22 mouse cellular contexts compared by ENCODE assay signal in the genomic region with DNA sequence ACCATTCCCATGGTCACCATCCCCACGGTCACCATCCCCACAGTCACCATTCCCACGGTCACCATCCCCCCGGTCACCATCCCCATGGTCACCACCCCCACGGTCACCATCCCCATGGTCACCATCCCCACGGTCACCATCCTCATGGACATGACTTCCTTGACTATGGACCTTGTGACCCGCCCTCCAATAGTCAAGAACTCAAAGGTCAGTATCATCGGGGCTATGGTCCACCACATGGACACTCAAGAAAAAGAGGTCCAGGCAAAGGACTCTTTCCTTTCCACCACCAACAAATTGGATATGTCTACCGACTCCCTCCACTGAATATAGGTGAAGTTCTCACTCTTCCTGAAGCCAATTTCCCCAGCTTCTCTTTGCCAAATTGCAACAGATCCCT. TPM values are rescaled to one million over a fixed set of nuclear protein-coding genes. Genes with fewer than 3 reads are reported as not detected.
DNase-seq lines count a peak whose midpoint lies in the region; ATAC-seq and TF ChIP-seq lines count a peak whose summit lies in the region.
"Had no signal": no experiment of that assay in that cellular context is flagged by ENCODE, and none has a peak within 500 bp of the region (broad histone marks: within the 10 kb centered on the region; RNA-seq: fewer than 3 reads in every experiment).

No protein-coding gene starts in this region.

- no peak for TF ChIP-seq POLR2A in liver, adult 2 months (IDR thresholded peaks at IDR 0.05; ENCODE audit: extremely low read depth, insufficient read depth, low read length)

- H3K4me1 ChIP-seq in heart, embryonic 11.5 days (ENCODE audit: control insufficient read depth, insufficient read depth, low read length) = no peaks in the 10 kb centered on the region
- peaks cover 5% of the 10 kb centered on the region for H3K4me1 ChIP-seq in liver, adult 2 months (ENCODE audit: control insufficient read depth, insufficient read depth, low read length)
- no peaks in the 10 kb centered on the region for H3K4me1 ChIP-seq in liver, embryonic 11.5 days (replicated peaks; ENCODE audit: control insufficient read depth, insufficient read depth, low read length)

- H3K79me2 ChIP-seq in liver, adult 2 months (ENCODE audit: control insufficient read depth, insufficient read depth, low read length) = no peaks in the 10 kb centered on the region

- no peak overlapping the region for H3K4me2 ChIP-seq in heart, embryonic 11.5 days
- H3K4me2 ChIP-seq in liver, embryonic 11.5 days = no peak overlapping the region

- no peak for TF ChIP-seq CTCF in liver, adult 2 months (IDR thresholded peaks at IDR 0.05; ENCODE audit: low read depth, low read length)

- H3K9ac ChIP-seq in heart, embryonic 11.5 days (ENCODE audit: low read depth, low read length) = no peak overlapping the region
- no peak overlapping the region for H3K9ac ChIP-seq in liver, adult 2 months (ENCODE audit: low read depth, low read length)
- no peak overlapping the region for H3K9ac ChIP-seq in liver, embryonic 11.5 days (ENCODE audit: low read depth, low read length)

- DNase-seq in heart, adult 11 months = peak; percentile 77
- peak; percentile 57 for DNase-seq in liver, adult 2 months (ENCODE audit: extremely low read depth, low read depth, low spot score)
- no peak for DNase-seq in liver, embryonic 11.5 days (ENCODE audit: low spot score)
- DNase-seq: adrenal gland, adult 2 months; adrenal gland, adult 8-10 months; adrenal gland, postnatal 10 days; adrenal gland, postnatal 14 days; adrenal gland, postnatal 25 days; adrenal gland, postnatal 36 days; B cell, adult 2 months; cerebellum, adult 11 months; cerebellum, adult 11-12 months; cerebellum, adult 18-20 months had no signal

- no peak for ATAC-seq in heart, embryonic 11.5 days (replicated peaks; ENCODE audit: insufficient number of reproducible peaks, low FRiP score, low TSS enrichment)
- ATAC-seq in liver, embryonic 11.5 days (replicated peaks; ENCODE audit: low FRiP score) = no peak
- ATAC-seq: activated CD4-positive, CD25-positive, alpha-beta regulatory T cell, adult 4 months; CD4-positive, CD25-positive, alpha-beta regulatory T cell, adult 4 months; Patski had no signal

- no peak overlapping the region for H3K4me3 ChIP-seq in heart, embryonic 11.5 days (ENCODE audit: low read depth, low read length)
- no peak overlapping the region for H3K4me3 ChIP-seq in liver, adult 2 months (ENCODE audit: insufficient read depth, low read depth, low read length)
- H3K4me3 ChIP-seq in liver, embryonic 11.5 days (ENCODE audit: low read depth, low read length) = no peak overlapping the region

- H3K9me3 ChIP-seq in heart, embryonic 11.5 days (replicated peaks; ENCODE audit: control insufficient read depth, low read length) = no peaks in the 10 kb centered on the region
- no peaks in the 10 kb centered on the region for H3K9me3 ChIP-seq in liver, embryonic 11.5 days (ENCODE audit: control insufficient read depth, low read length)
- H3K9me3 ChIP-seq: G1E had no signal

- WGBS in heart, embryonic 11.5 days (ENCODE audit: insufficient replicate concordance) = 84% methylated on average over 8 of the region's 8 CpGs
- WGBS in liver, adult 2 months = 71% methylated on average over 8 of the region's 8 CpGs
- WGBS in liver, embryonic 11.5 days = 90% methylated on average over 8 of the region's 8 CpGs

- H3K27ac ChIP-seq in heart, embryonic 11.5 days (ENCODE audit: low read depth, low read length) = no peak overlapping the region
- no peak overlapping the region for H3K27ac ChIP-seq in liver, adult 2 months (replicated peaks; ENCODE audit: insufficient read depth, low read depth, low read length)
- H3K27ac ChIP-seq in liver, embryonic 11.5 days (ENCODE audit: low read depth, low read length) = no peak overlapping the region

- no peaks in the 10 kb centered on the region; the same call in 1 of the 2 replicates for H3K27me3 ChIP-seq in heart, embryonic 11.5 days (ENCODE audit: control insufficient read depth, insufficient read depth, low read length)
- H3K27me3 ChIP-seq in liver, adult 2 months (ENCODE audit: control insufficient read depth, insufficient read depth, low read length) = no peaks in the 10 kb centered on the region
- no peaks in the 10 kb centered on the region for H3K27me3 ChIP-seq in liver, embryonic 11.5 days (replicated peaks; ENCODE audit: control insufficient read depth, insufficient read depth, low read length)
- H3K27me3 ChIP-seq: CH12.LX, Patski had no signal

- no peaks in the 10 kb centered on the region for H3K36me3 ChIP-seq in heart, embryonic 11.5 days (ENCODE audit: control insufficient read depth, insufficient read depth, low read length)
- H3K36me3 ChIP-seq in liver, adult 2 months (ENCODE audit: control insufficient read depth, insufficient read depth, low read length) = peaks cover 35% of the 10 kb centered on the region
- H3K36me3 ChIP-seq in liver, embryonic 11.5 days (ENCODE audit: control insufficient read depth, insufficient read depth, low read length) = no peaks in the 10 kb centered on the region
- H3K36me3 ChIP-seq: G1E had no signal

RNA-seq across cellular contexts. Expression of gene Hrg, which starts 10.2 kb away (rescaled TPM):
- not detected in 2 replicates for polyA plus RNA-seq in heart, embryonic 11.5 days (2014; fragmentation: Nextera tagmentation; extraction: Ambion mirVana)
- total RNA-seq in liver, adult 2 months (2014; rRNA removed) = 574 and 911 TPM in 2 replicates
- polyA plus RNA-seq in liver, adult 2 months (2012; rRNA removed) = 312 and 372 TPM in 2 replicates
- 0.22 TPM in 1 of 2 replicates, not detected in the other for polyA plus RNA-seq in liver, embryonic 11.5 days (2014; fragmentation: Nextera tagmentation; extraction: Ambion mirVana)
- total RNA-seq: CH12.LX, ES-E14, G1E, MEL had no signal
- polyA plus RNA-seq: activated CD4-positive, CD25-positive, alpha-beta regulatory T cell, adult 4 months; C2C12; CD4-positive, CD25-positive, alpha-beta regulatory T cell, adult 4 months; G1E; Patski had no signal

RNA-seq across cellular contexts. Expression of gene Fetub, which starts 42.9 kb away (rescaled TPM):
- 0.19 TPM in 1 of 2 replicates, not detected in the other for polyA plus RNA-seq in heart, embryonic 11.5 days (2014; fragmentation: Nextera tagmentation; extraction: Ambion mirVana)
- 107 and 165 TPM in 2 replicates for total RNA-seq in liver, adult 2 months (2014; rRNA removed)
- 414 and 419 TPM in 2 replicates for polyA plus RNA-seq in liver, adult 2 months (2012; rRNA removed)
- 0.22 and 0.69 TPM in 2 replicates for polyA plus RNA-seq in liver, embryonic 11.5 days (2014; fragmentation: Nextera tagmentation; extraction: Ambion mirVana)
- total RNA-seq: MEL had no signal
- polyA plus RNA-seq: activated CD4-positive, CD25-positive, alpha-beta regulatory T cell, adult 4 months; CD4-positive, CD25-positive, alpha-beta regulatory T cell, adult 4 months had no signal

Comparison
In these comparisons a context has a peak if more than half of its experiments do, and no peak if none do; other contexts are left out.
1. RNA of gene Hrg, which starts 10.2 kb away (polyA plus RNA-seq): 312 to 372 TPM in liver, adult 2 months; 0.22 TPM in liver, embryonic 11.5 days and not detected in heart, embryonic 11.5 days; every median in the first group is over 100 times any median in the second.
2. RNA of gene Fetub, which starts 42.9 kb away (polyA plus RNA-seq): 414 to 419 TPM in liver, adult 2 months; 0.22 to 0.69 TPM in liver, embryonic 11.5 days and 0.19 TPM in heart, embryonic 11.5 days; every median in the first group is over 100 times any median in the second.